Mouse (Mus musculus) olfactory bulb, adult 2 months (tissue): ENCODE data around the gene Gm14139.
"Not testable (repeated sequence)": the region's sequence is repeated elsewhere in the genome, so short reads cannot be mapped to it uniquely, and the experiment has no call there.

ENCODE experiments used
- CTCF ChIP-seq: fragments of 200-500 bp; IDR thresholded peaks from 2 replicates; pipeline ENCODE4 v1.5.1; 2012; ENCODE audit warnings: low read depth, mild to moderate bottlenecking, low read length, moderate library complexity; ENCODE audit not compliant: insufficient read depth
- POLR2A ChIP-seq: fragments of 200-500 bp; IDR thresholded peaks from 2 replicates; pipeline ENCODE4 v1.6.1; 2012; ENCODE audit warnings: mild to moderate bottlenecking, low read depth, low read length, moderate library complexity; ENCODE audit not compliant: insufficient read depth

- not testable (repeated sequence) for TF ChIP-seq CTCF, POLR2A
Observed at GRCm38 (mm10) chr2:150223263-150223662, 41.7 kb downstream of the Gm14139 start.
